In the genomic region with DNA sequence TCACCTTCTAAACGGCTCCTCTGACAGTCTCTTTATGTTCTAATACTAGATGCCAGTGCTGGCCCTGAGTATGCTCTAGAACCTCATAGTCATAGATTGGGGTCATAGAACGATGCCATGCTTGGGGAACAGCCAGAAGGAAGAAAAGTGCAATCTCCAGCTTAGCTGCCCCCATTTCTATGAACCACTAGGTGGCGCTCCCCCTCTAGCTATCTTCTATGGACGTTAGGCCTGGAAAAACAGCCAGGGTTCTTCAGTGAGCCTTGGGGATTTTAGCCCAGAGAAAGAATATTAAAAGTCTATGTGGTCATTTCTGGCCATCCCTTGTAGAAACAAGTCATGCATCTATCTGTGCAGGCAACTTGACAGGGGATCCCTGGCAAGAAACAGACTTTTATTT, we compare ENCODE assay signal across 9 mouse cellular contexts. TPM values are rescaled to one million over a fixed set of nuclear protein-coding genes. Genes with fewer than 3 reads are reported as not detected.
A peak's percentile ranks its signal among the peaks of the same experiment; 100 is the strongest.
DNase-seq lines count a peak whose midpoint lies in the region; ATAC-seq and TF ChIP-seq lines count a peak whose summit lies in the region.
"Had no signal": no experiment of that assay in that cellular context is flagged by ENCODE, and none has a peak within 500 bp of the region (broad histone marks: within the 10 kb centered on the region; RNA-seq: fewer than 3 reads in every experiment).

No protein-coding gene starts in this region.

- TF ChIP-seq CTCF in kidney, adult 2 months (conservative IDR thresholded peaks at IDR 0.05; ENCODE audit: insufficient read depth, insufficient read length, low read depth, low read length) = peak; percentile 89

- no peaks in the 10 kb centered on the region for H3K9me3 ChIP-seq in kidney, embryonic 16.5 days (ENCODE audit: low read length)

- H3K4me1 ChIP-seq in kidney, adult 2 months (ENCODE audit: control insufficient read depth, insufficient read depth, low read length) = no peaks in the 10 kb centered on the region
- H3K4me1 ChIP-seq in kidney, embryonic 16.5 days (ENCODE audit: insufficient read depth, low read length) = no peaks in the 10 kb centered on the region

- no peaks in the 10 kb centered on the region for H3K27me3 ChIP-seq in kidney, adult 2 months (replicated peaks; ENCODE audit: control insufficient read depth, insufficient read depth, low read length)
- H3K27me3 ChIP-seq in kidney, embryonic 16.5 days (ENCODE audit: insufficient read depth, low read length) = no peaks in the 10 kb centered on the region

- intact Hi-C loops in left cerebral cortex, postnatal 4 days (cut with DNase I) = loop anchor here (2.0 to 5.0 kb wide), 2 partner anchors 69 to 140 kb away; partner anchors contain the start of gene Pou2f3

- H3K4me2 ChIP-seq in kidney, embryonic 16.5 days (replicated peaks; ENCODE audit: low read depth, low read length) = no peak overlapping the region

- peak; percentile 81 for DNase-seq in kidney, adult 2 months
- peak; percentile 73 to 82 for DNase-seq in adrenal gland, postnatal 36 days
- peak; percentile 67 for DNase-seq in embryo, embryonic 9.5 days (ENCODE audit: extremely low spot score)
- DNase-seq in induced T-regulatory cell, adult 2 months (ENCODE audit: low read depth) = peak; percentile 66
- DNase-seq in left cerebral cortex, postnatal 4 days = peak; percentile 74
- DNase-seq in ovary, postnatal 10 days (ENCODE audit: low spot score) = peak; percentile 35
- peak; percentile 7 to 23 for DNase-seq in thymus, postnatal 36 days

- H3K36me3 ChIP-seq in kidney, adult 2 months (ENCODE audit: control insufficient read depth, insufficient read depth, low read length) = no peaks in the 10 kb centered on the region
- no peaks in the 10 kb centered on the region for H3K36me3 ChIP-seq in kidney, embryonic 16.5 days (ENCODE audit: insufficient read depth, low read length)

- H3K9ac ChIP-seq in kidney, embryonic 16.5 days (replicated peaks; ENCODE audit: low read length) = no peak overlapping the region

- no peak overlapping the region for H3K4me3 ChIP-seq in kidney, adult 2 months (ENCODE audit: insufficient read depth, low read depth, low read length)
- no peak overlapping the region for H3K4me3 ChIP-seq in kidney, embryonic 16.5 days (ENCODE audit: low read length)
- H3K4me3 ChIP-seq: myocyte had no signal

- TF ChIP-seq POLR2A in kidney, adult 2 months (IDR thresholded peaks at IDR 0.05; ENCODE audit: low read depth, low read length) = no peak

- 2% methylated on average over 4 of the region's 4 CpGs for WGBS in kidney, adult 2 months
- WGBS in kidney, embryonic 16.5 days = 7% methylated on average over 4 of the region's 4 CpGs

- H3K27ac ChIP-seq in kidney, adult 2 months (ENCODE audit: insufficient read depth, low read depth, low read length) = no peak overlapping the region
- H3K27ac ChIP-seq in kidney, embryonic 16.5 days (ENCODE audit: low read length) = no peak overlapping the region

- ATAC-seq in kidney, embryonic 16.5 days (ENCODE audit: low FRiP score, low TSS enrichment) = no peak

RNA-seq across cellular contexts. Expression of gene Tmem136, which starts 25.5 kb away (rescaled TPM):
- polyA plus RNA-seq in kidney, adult 2 months (2012; rRNA removed) = 12.4 and 13.2 TPM in 2 replicates
- 9.2 and 9.7 TPM in 2 replicates for polyA plus RNA-seq in kidney, embryonic 16.5 days (2015; fragmentation: Nextera tagmentation; extraction: Ambion mirVana)
- 1 to 10 TPM; 4.8 to 8.7 TPM for total RNA-seq in adrenal gland, postnatal 36 days (2021)
- total RNA-seq in left cerebral cortex, postnatal 4 days (2021) = 10 to 100 TPM; 17.2 to 18.4 TPM

RNA-seq across cellular contexts. Expression of gene Arhgef12, which starts 34.8 kb away (rescaled TPM):
- polyA plus RNA-seq in kidney, adult 2 months (2012; rRNA removed) = 47.6 and 48.0 TPM in 2 replicates
- polyA plus RNA-seq in kidney, embryonic 16.5 days (2015; fragmentation: Nextera tagmentation; extraction: Ambion mirVana) = 13.0 and 16.5 TPM in 2 replicates
- 100 to 1,000 TPM; 122 to 142 TPM for total RNA-seq in adrenal gland, postnatal 36 days (2021)
- 100 to 1,000 TPM; 185 to 199 TPM for total RNA-seq in left cerebral cortex, postnatal 4 days (2021)

Comparison
In these comparisons a context has a peak if more than half of its experiments do, and no peak if none do; other contexts are left out.
1. DNase-seq: peak in every context shown above with its lines; median percentile 81 in kidney, adult 2 months; 78 in adrenal gland, postnatal 36 days; 74 in left cerebral cortex, postnatal 4 days; 67 in embryo, embryonic 9.5 days; 66 in induced T-regulatory cell, adult 2 months; 35 in ovary, postnatal 10 days; 15 in thymus, postnatal 36 days.